Comparison of ENCODE assay signal across 1 mouse cellular context in genomic region chr4:58832908-58833307, GRCm38 (mm10).
TF ChIP-seq lines count a peak whose summit lies in the region.

No protein-coding gene starts in this region.

TF ChIP-seq in MEL, 35 proteins besides CTCF, POLR2A, EP300 and RAD21 (continued from another document):
- 0 out of 2 replicates have a peak, but pooled peaks have one; percentile 35 for TF ChIP-seq ZMIZ1 (IDR thresholded peaks at IDR 0.05; ENCODE audit: low read depth, low read length)
- TF ChIP-seq CHD1 (IDR thresholded peaks at IDR 0.05; ENCODE audit: low read depth, low read length), result no peak
- no peak for TF ChIP-seq USF2 (IDR thresholded peaks at IDR 0.05; ENCODE audit: borderline replicate concordance in 1 of 2, insufficient read depth in 1 of 2, low read depth in 1 of 2, low read length in 2 of 2)
- peak; percentile 56; the same call in 1 of the 2 replicates for TF ChIP-seq HCFC1 (IDR thresholded peaks at IDR 0.05; ENCODE audit: low read depth, low read length)
- no peak for TF ChIP-seq MAZ (IDR thresholded peaks at IDR 0.05; ENCODE audit: low read depth, low read length)
- TF ChIP-seq SMC3 (IDR thresholded peaks at IDR 0.05; ENCODE audit: low read depth, low read length), result no peak
- TF ChIP-seq POLR2AphosphoS2 (IDR thresholded peaks at IDR 0.05; ENCODE audit: low read length), result no peak
- TF ChIP-seq RCOR1 (IDR thresholded peaks at IDR 0.05; ENCODE audit: low read depth, low read length), result peak; percentile 92
- TF ChIP-seq KAT2A (conservative IDR thresholded peaks at IDR 0.05; ENCODE audit: low read depth, low read length), result 0 out of 2 replicates have a peak, but pooled peaks have one; percentile 38
- 0 out of 2 replicates have a peak, but pooled peaks have one; percentile 64 for TF ChIP-seq MYC (IDR thresholded peaks at IDR 0.05; ENCODE audit: low read depth, low read length)
- peak; percentile 92 for TF ChIP-seq TCF12 (IDR thresholded peaks at IDR 0.05; ENCODE audit: low read depth, low read length)
- TF ChIP-seq ZNF384 (IDR thresholded peaks at IDR 0.05; ENCODE audit: low read depth, low read length), result 0 out of 2 replicates have a peak, but pooled peaks have one; percentile 19
- no peak for TF ChIP-seq JUND (IDR thresholded peaks at IDR 0.05; ENCODE audit: low read depth, low read length)
- TF ChIP-seq USF1 (IDR thresholded peaks at IDR 0.05; ENCODE audit: low read depth, low read length), result no peak
